ENCODE assay signal across 26 mouse cellular contexts in the genomic region with DNA sequence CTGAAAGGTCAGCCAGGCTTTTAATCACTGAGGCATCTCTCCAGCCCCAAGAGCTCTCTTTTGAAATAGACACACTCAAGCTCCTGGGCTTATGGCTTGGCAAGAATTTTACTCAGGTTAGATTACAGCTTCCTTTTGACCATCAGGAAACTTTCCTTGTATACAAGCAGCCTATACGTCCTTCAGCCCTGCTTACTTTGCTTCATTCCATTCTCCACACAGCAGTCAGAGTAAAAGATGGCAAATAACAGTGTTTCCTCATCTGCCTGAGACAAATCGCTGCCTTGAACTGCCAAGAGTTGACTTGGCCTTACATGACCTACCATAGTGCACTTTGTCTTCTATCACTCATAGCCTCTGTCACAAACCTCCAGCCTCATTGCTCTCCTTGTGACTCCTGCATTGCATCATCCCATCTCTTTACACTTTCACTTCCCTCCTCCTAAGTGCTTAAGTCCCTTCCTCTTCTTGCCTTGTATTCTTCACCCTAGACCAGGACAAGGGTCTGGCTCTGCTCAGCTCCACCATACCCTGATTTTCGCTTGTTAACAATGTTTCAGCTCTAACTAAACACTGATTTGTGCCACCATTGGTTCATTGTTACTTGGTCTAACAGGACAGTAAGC.
A peak's percentile ranks its signal among the peaks of the same experiment; 100 is the strongest.
DNase-seq lines count a peak whose midpoint lies in the region; ATAC-seq and TF ChIP-seq lines count a peak whose summit lies in the region.
"Had no signal": no experiment of that assay in that cellular context is flagged by ENCODE, and none has a peak within 500 bp of the region (broad histone marks: within the 10 kb centered on the region; RNA-seq: fewer than 3 reads in every experiment).

No protein-coding gene starts in this region.

- H3K4me1 ChIP-seq in midbrain, embryonic 10.5 days: peaks cover 42% of the 10 kb centered on the region
- H3K4me1 ChIP-seq in midbrain, postnatal 0 days (ENCODE audit: insufficient read depth, low read length): no peaks in the 10 kb centered on the region
- H3K4me1 ChIP-seq in MEL (ENCODE audit: control insufficient read depth in 1 of 2, insufficient read depth in 2 of 2, low read length in 2 of 2): no peaks in the 10 kb centered on the region
- no peaks in the 10 kb centered on the region for H3K4me1 ChIP-seq in neural tube, embryonic 15.5 days
- H3K4me1 ChIP-seq: embryonic facial prominence, embryonic 13.5 days; heart, embryonic 15.5 days; limb, embryonic 15.5 days had no signal

- no peak for TF ChIP-seq POLR2A in MEL (IDR thresholded peaks at IDR 0.05; ENCODE audit: control insufficient read depth in 1 of 2, insufficient read depth in 1 of 2, low read depth in 1 of 2, low read length in 2 of 2, poor library complexity in 1 of 2)

- no peaks in the 10 kb centered on the region for H3K36me3 ChIP-seq in midbrain, embryonic 10.5 days
- no peaks in the 10 kb centered on the region for H3K36me3 ChIP-seq in midbrain, postnatal 0 days (ENCODE audit: insufficient read depth, low read length)
- no peaks in the 10 kb centered on the region for H3K36me3 ChIP-seq in MEL (ENCODE audit: control insufficient read depth in 1 of 2, insufficient read depth in 2 of 2, low read length in 2 of 2)
- H3K36me3 ChIP-seq in neural tube, embryonic 15.5 days: no peaks in the 10 kb centered on the region
- H3K36me3 ChIP-seq: embryonic facial prominence, embryonic 13.5 days; heart, embryonic 15.5 days; limb, embryonic 15.5 days had no signal

- no peak overlapping the region for H3K9ac ChIP-seq in midbrain, postnatal 0 days (replicated peaks; ENCODE audit: low read length, poor library complexity, severe bottlenecking)
- H3K9ac ChIP-seq in MEL (ENCODE audit: control insufficient read depth, low read depth, low read length, poor library complexity, severe bottlenecking): no peak overlapping the region
- no peak overlapping the region for H3K9ac ChIP-seq in neural tube, embryonic 15.5 days (replicated peaks)
- H3K9ac ChIP-seq: embryonic facial prominence, embryonic 13.5 days; forebrain, embryonic 13.5 days; heart, embryonic 15.5 days; hindbrain, embryonic 14.5 days; limb, embryonic 15.5 days; lung, embryonic 14.5 days had no signal

- H3K9me3 ChIP-seq in midbrain, embryonic 10.5 days (replicated peaks): no peaks in the 10 kb centered on the region
- H3K9me3 ChIP-seq in midbrain, postnatal 0 days (ENCODE audit: low read length): no peaks in the 10 kb centered on the region
- no peaks in the 10 kb centered on the region for H3K9me3 ChIP-seq in MEL (replicated peaks; ENCODE audit: insufficient read depth, low read length)
- H3K9me3 ChIP-seq in neural tube, embryonic 15.5 days (replicated peaks): no peaks in the 10 kb centered on the region
- H3K9me3 ChIP-seq: embryonic facial prominence, embryonic 13.5 days; forebrain, embryonic 13.5 days; heart, embryonic 15.5 days; limb, embryonic 15.5 days had no signal

- H3K27ac ChIP-seq in midbrain, embryonic 10.5 days (replicated peaks): peak overlapping the region; percentile 80
- H3K27ac ChIP-seq in midbrain, postnatal 0 days (ENCODE audit: low read depth, low read length): no peak overlapping the region
- no peak overlapping the region for H3K27ac ChIP-seq in MEL (ENCODE audit: control insufficient read depth, low read depth, low read length)
- no peak overlapping the region for H3K27ac ChIP-seq in neural tube, embryonic 15.5 days (replicated peaks)
- H3K27ac ChIP-seq: embryonic facial prominence, embryonic 13.5 days; forebrain, embryonic 13.5 days; gastrocnemius, adult 2 months; heart, embryonic 15.5 days; hindbrain, embryonic 14.5 days; limb, embryonic 15.5 days had no signal

- no peak for TF ChIP-seq EP300 in MEL (IDR thresholded peaks at IDR 0.05; ENCODE audit: low read depth in 1 of 2, low read length in 2 of 2)

- H3K4me3 ChIP-seq in midbrain, embryonic 10.5 days: no peak overlapping the region
- no peak overlapping the region for H3K4me3 ChIP-seq in midbrain, postnatal 0 days (ENCODE audit: low read depth, low read length)
- H3K4me3 ChIP-seq in MEL (ENCODE audit: control insufficient read depth in 1 of 2, insufficient read depth in 1 of 2, low read depth in 2 of 2, low read length in 2 of 2): no peak overlapping the region
- H3K4me3 ChIP-seq in neural tube, embryonic 15.5 days (replicated peaks): no peak overlapping the region
- H3K4me3 ChIP-seq: embryonic facial prominence, embryonic 13.5 days; erythroblast, embryonic 14.5 days; forebrain, embryonic 13.5 days; gastrocnemius, adult 2 months; heart, embryonic 15.5 days; limb, embryonic 15.5 days had no signal

- H3K79me2 ChIP-seq in MEL (ENCODE audit: control insufficient read depth, insufficient read depth, low read length, poor library complexity): no peaks in the 10 kb centered on the region

- DNase-seq in layer of hippocampus, adult 9-11 months: peak; percentile 5
- DNase-seq in layer of hippocampus, adult 11-12 months (ENCODE audit: low spot score): no peak
- DNase-seq in midbrain, embryonic 10.5 days (ENCODE audit: low spot score): no peak
- DNase-seq in midbrain, postnatal 0 days (ENCODE audit: low spot score): no peak
- peak; percentile 1 for DNase-seq in MEL (ENCODE audit: low read depth, low spot score)
- DNase-seq: adrenal gland, postnatal 25 days; cerebellum, adult 11-12 months; cerebellum, postnatal 10 days; embryo, embryonic 11 days; gastrocnemius, adult 2 months; heart, postnatal 36 days; kidney, adult 18-20 months; kidney, postnatal 4 days; left cerebral cortex, postnatal 4 days; lung, embryonic 14.5 days; right cerebral cortex, postnatal 14 days; spleen, adult 18-20 months had no signal

- no peak for TF ChIP-seq RAD21 in MEL (IDR thresholded peaks at IDR 0.05; ENCODE audit: low read depth, low read length)

- 65% methylated on average over 3 of the region's 3 CpGs for WGBS in midbrain, embryonic 10.5 days
- 65% methylated on average over 3 of the region's 3 CpGs for WGBS in midbrain, postnatal 0 days
- WGBS in neural tube, embryonic 15.5 days: 73% methylated on average over 3 of the region's 3 CpGs

- peaks cover 48% of the 10 kb centered on the region for H3K27me3 ChIP-seq in midbrain, embryonic 10.5 days (ENCODE audit: low read depth, poor library complexity, severe bottlenecking)
- H3K27me3 ChIP-seq in midbrain, postnatal 0 days (ENCODE audit: insufficient read depth, low read length): no peaks in the 10 kb centered on the region
- H3K27me3 ChIP-seq in MEL (ENCODE audit: control insufficient read depth in 1 of 2, insufficient read depth in 2 of 2, low read length in 2 of 2): no peaks in the 10 kb centered on the region
- H3K27me3 ChIP-seq in neural tube, embryonic 15.5 days (replicated peaks): no peaks in the 10 kb centered on the region
- H3K27me3 ChIP-seq: embryonic facial prominence, embryonic 13.5 days; forebrain, embryonic 13.5 days; heart, embryonic 15.5 days; limb, embryonic 15.5 days had no signal

- no peak overlapping the region for H3K4me2 ChIP-seq in midbrain, postnatal 0 days (ENCODE audit: low read depth, low read length, poor library complexity, severe bottlenecking)
- no peak overlapping the region for H3K4me2 ChIP-seq in neural tube, embryonic 15.5 days
- H3K4me2 ChIP-seq: embryonic facial prominence, embryonic 13.5 days; forebrain, embryonic 13.5 days; heart, embryonic 15.5 days; hindbrain, embryonic 14.5 days; limb, embryonic 15.5 days; lung, embryonic 14.5 days had no signal

- no peak for ATAC-seq in midbrain, postnatal 0 days (ENCODE audit: low FRiP score)
- peak; percentile 100 for ATAC-seq in granulocyte monocyte progenitor cell, adult 5-6 weeks (replicated peaks; ENCODE audit: poor library complexity, severe bottlenecking)
- ATAC-seq in neural tube, embryonic 15.5 days (ENCODE audit: low FRiP score): no peak
- ATAC-seq: forebrain, embryonic 13.5 days; inflammation-experienced regulatory T-cells, adult 6 months had no signal

- TF ChIP-seq CTCF in midbrain, postnatal 0 days (IDR thresholded peaks at IDR 0.05): no peak
- no peak for TF ChIP-seq CTCF in MEL (IDR thresholded peaks at IDR 0.05 in 2 of 3, conservative IDR thresholded peaks at IDR 0.05 in 1 of 3; ENCODE audit: control insufficient read depth in 1 of 3, insufficient read depth in 1 of 3, low read depth in 2 of 3, low read length in 3 of 3, poor library complexity in 1 of 3, severe bottlenecking in 1 of 3)

TF ChIP-seq in MEL, 35 proteins besides CTCF, POLR2A, EP300 and RAD21:
- TF ChIP-seq ELF1 (IDR thresholded peaks at IDR 0.05; ENCODE audit: low read depth, low read length) (no peak), HCFC1 (IDR thresholded peaks at IDR 0.05; ENCODE audit: low read depth, low read length) (no peak), UBTF (IDR thresholded peaks at IDR 0.05; ENCODE audit: borderline replicate concordance, insufficient read depth, low read depth, low read length) (no peak), ZC3H11A (IDR thresholded peaks at IDR 0.05; ENCODE audit: low read depth, low read length) (no peak), CHD1 (IDR thresholded peaks at IDR 0.05; ENCODE audit: low read depth, low read length) (no peak), USF2 (IDR thresholded peaks at IDR 0.05; ENCODE audit: borderline replicate concordance in 1 of 2, insufficient read depth in 1 of 2, low read depth in 1 of 2, low read length in 2 of 2) (no peak), ZMIZ1 (IDR thresholded peaks at IDR 0.05; ENCODE audit: low read depth, low read length) (no peak), MAFK (IDR thresholded peaks at IDR 0.05; ENCODE audit: borderline replicate concordance, low read depth, low read length) (no peak), NELFE (IDR thresholded peaks at IDR 0.05; ENCODE audit: low read depth, low read length) (no peak), ZKSCAN1 (IDR thresholded peaks at IDR 0.05; ENCODE audit: low read depth, low read length) (no peak), CHD2 (IDR thresholded peaks at IDR 0.05; ENCODE audit: low read length) (no peak)

Comparison
In these comparisons a context has a peak if more than half of its experiments do, and no peak if none do; other contexts are left out.
1. DNase-seq: peak in layer of hippocampus, adult 9-11 months (single experiment) and MEL (single experiment); none in layer of hippocampus, adult 11-12 months (single experiment), midbrain, embryonic 10.5 days (single experiment) and midbrain, postnatal 0 days (single experiment).